Mouse (Mus musculus): Measurements from ENCODE around the gene Hjurp.

- TF ChIP-seq EP300 (IDR thresholded peaks at IDR 0.05) (no peak), CTCF (IDR thresholded peaks at IDR 0.05) (no peak)
These were observed 43.5 kb upstream of the Hjurp start for GRCm38 (mm10) chr1:88320821-88321395.
